Mouse (Mus musculus) right cerebral cortex, postnatal 14 days (tissue): ENCODE data around the gene Als2cr12.
"Not testable (repeated sequence)": the region's sequence is repeated elsewhere in the genome, so short reads cannot be mapped to it uniquely, and the experiment has no call there.

Source experiments
- DNase-seq: peaks from one replicate; pipeline ENCODE4 v3.0.0; 2022

Gene Als2cr12

DNA sequence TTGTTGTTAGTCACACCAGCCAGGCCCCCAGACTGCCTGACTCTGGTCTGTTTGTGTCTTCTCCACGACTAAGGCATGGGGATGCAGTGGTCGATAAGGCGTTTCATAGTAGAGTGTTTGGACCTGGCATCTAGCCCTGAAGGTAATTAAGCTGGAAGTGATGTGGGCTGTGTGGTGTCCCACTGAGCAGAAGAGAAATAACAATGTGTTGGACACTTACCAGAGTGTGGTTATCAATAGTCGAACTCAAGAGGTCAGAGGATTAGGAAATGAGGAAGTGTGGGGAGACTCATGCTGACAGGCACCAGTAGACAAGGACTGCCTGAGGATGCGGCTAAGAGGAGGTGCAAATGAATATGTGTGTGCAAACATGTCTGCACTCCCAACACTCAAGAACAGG is 17.4 kb downstream of the Als2cr12 start:
- not testable (repeated sequence) for DNase-seq

DNA sequence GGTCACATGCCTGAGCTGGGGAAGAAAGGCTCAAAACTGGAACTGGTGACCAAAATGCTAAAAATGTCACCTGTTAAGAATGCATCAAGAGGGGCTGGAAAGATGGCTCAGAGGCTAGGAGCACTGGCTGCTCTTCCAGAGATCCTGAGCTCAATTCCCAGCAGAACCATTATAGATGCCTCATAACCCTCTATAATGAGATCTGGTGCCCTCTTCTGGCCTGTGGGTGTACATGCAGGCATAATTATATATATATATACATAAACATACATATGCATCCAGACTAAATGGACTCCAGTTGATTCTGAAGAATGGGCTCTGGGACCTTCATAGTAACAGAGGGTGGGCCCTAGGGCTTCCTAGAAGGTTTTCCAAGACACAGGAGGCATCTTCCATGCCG is 18.2 kb downstream of the Als2cr12 start:
- DNase-seq: peak; percentile 11

DNA sequence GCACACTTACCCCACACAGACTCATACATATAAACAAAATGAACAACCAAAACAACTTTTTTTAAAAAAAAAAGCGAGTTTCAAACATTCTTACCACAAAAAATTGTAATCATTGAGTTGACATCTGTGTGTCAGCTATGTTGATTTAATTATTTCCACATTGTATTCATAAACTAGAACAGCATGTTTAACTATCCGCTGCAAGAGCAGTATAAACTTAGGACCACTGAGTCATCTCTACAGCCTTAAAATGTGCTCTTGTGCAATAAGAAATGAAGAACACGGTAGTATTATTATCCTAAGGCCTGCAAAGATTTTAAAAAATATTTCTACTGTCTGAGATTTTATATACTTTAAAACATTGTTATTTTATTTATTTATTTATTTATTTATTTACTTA is 20.8 kb downstream of the Als2cr12 start:
- no peak for DNase-seq

GRCm38 (mm10) chr1:58672116-58672515 is 23.7 kb downstream of the Als2cr12 start:
- no peak for DNase-seq

- DNase-seq: not testable (repeated sequence)
These were observed 26.2 kb downstream of the Als2cr12 start for GRCm38 (mm10) chr1:58669635-58670034.

GRCm38 (mm10) chr1:58668191-58668590 is 27.6 kb downstream of the Als2cr12 start:
- DNase-seq: no peak

GRCm38 (mm10) chr1:58663365-58663764 is 32.4 kb downstream of the Als2cr12 start:
- DNase-seq: not testable (repeated sequence)

DNA sequence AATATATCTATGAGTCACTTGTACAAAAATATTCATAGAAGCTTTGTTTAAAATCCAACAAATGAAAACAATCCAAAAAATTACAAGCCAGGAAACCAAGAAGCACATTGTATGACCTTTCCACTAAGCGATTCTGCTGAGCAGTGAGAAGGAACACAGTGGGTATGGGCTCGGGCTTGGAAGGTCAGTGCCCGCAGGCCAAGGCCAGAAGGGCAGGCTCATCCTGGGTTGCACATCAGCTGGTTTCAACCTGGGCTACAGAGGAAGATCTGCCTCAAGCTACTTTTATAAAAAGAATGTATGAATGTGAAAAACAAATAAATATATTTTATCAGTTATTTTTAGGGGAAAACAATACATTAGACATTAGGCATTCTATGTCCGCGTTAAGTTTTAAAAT is 33.1 kb downstream of the Als2cr12 start:
- DNase-seq: not testable (repeated sequence)

DNA sequence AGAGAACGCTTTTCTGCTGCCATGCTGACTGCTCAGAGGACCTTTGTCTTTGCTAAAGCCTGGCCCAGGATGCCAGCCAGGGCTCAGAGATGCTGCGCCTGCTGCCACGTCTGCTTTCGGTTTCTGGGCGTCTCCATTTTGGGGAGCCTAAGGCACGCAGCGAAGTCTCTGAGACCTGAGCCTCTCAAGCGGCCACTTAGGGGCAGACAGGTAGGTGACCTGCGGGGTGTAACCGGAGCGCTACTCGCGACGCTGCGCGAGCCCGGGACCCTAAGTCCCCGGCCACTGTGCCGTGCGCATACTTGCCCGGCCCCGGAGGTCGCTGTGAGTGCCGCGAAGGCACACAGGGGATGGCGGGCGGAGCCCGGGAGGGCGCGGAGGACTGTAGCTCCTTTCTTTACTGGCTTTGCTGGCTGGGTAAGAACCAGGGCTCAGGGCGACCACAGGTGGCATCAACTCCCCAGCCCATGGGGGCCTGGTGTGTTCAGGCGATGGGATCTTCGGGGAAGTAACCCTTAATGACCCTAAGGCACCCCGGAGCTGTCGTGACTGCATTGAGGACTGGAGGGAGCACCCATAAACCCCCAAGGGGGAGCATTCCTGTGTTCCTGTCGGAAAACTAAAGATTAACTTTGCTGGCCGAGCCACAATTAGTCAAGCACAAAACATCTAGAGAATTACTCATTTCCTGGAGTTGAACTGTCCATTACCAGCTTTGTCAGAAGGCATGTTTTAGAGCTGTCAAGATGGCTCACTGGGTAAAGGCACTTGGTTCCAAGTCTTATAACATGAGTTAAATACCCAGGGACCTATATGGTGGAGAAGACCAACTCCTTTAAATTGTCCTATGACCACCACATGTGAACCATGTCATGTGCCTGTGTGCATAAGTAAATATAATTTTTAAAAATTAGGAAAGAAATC is 43.0 kb downstream of the Als2cr12 start:
- DNase-seq: peak; percentile 40

DNA sequence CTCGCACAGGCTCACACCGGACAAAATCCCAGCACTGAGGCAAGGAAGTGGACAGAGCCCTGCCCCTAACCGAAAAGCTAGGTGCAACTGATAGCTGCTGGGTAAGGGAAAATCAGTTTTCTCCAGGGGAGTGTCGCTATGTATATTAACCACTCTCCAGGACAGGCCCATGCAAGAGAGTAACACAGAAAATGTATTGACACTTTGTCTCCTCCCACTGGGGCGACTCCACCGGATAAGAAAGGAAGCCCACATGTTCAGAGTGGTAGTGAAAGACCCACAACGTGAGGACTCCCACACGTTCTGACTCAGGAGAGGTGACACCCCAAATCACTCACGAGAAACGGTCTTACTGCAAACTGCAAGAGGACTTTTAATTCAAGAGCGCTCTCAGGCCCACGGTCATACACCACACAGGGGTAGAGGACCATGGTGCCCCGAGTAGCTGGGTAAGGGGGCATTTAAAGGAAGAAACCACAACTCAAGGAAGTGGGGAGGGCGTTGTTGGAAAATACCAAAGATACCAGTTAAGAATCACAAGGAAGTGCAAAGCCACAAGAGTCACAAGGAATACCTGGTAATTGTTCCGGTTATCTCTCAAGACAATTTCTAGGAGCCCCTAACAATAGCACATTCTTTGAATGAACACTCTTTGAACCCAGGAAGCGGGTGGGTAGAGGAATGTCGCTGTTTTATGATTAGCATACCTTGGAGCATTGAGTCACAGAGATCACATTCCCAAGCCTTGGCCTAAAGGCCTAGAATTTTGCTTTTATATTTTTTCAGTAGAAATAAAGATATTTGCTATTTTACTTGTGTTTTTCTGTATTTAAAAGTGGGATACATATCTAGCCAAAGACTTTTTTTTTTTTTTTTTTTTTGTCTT is 44.0 kb downstream of the Als2cr12 start:
- DNase-seq: not testable (repeated sequence)

GRCm38 (mm10) chr1:58628847-58629246 is 66.9 kb downstream of the Als2cr12 start:
- not testable (repeated sequence) for DNase-seq

DNA sequence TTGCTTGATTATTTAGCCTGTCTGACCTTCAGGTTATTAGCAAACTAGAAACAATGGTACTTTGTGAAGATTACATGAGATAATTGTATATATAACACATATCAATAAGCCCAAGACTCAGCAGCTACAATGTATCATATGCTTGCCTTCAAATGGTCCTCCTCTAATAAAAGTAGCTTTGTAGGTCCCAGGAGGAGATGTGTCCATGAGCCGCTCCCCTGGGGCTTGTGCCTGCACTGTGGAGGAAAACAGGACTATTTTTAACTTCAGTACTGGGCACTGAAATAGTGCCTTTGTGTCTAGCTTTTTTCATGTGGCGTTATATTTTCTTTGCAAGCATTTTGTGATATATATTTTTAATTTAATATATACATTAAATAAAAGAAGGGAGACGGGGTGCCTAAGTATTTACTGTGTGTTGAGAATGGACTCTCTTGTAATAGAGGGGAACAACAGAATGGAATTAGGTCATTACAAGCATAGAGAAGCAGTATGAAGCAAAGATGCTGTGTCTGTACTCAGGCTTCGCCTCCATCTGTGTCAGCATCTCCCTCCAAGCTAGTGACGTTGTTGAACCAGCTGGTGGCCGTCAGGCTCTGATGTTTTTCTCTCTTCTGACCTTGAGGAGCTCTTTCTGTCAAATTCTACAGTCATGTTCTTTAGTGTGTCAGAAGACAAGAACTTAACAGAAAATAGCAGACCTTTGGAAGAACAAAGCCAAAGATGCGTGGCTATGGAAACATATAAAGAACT is 73.6 kb downstream of the Als2cr12 start:
- no peak for DNase-seq

- DNase-seq: no peak
These were observed 74.5 kb downstream of the Als2cr12 start for GRCm38 (mm10) chr1:58621251-58621650.

- no peak for DNase-seq
These were observed 77.0 kb downstream of the Als2cr12 start for GRCm38 (mm10) chr1:58618766-58619165.

DNA sequence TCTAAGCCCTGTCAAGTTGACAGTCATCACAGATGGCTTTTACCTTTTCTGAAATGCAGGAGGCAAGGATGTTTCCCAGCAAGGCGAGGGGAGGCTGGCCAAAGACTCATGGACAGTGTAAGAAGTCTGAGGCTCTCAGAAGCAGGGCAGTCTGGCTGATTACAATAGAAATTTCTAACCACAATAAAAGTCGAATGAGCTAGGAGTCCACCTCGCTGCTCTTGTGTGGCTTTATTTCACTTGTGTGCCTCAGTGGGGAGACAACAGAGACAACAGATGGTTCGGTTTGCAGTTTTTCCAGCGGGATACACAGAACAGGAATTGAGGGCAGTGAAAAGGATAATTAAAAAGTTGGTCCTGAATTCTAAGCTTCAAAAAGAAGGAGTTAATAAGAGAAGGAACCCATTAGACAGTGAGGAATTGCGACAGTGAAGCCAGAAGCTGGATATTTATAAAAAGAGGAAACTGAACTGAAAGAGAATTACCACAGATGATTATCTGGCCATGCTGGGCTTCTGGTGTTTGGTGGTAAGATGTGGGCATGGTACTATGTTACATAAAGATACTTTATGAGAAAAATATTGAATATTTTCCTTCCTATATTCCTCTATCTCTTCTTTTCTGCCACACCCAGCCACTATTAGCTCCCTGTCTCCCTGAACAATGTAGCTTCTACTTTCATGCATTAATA is 77.7 kb downstream of the Als2cr12 start:
- no peak for DNase-seq

GRCm38 (mm10) chr1:58617076-58617475 is 78.7 kb downstream of the Als2cr12 start:
- no peak for DNase-seq

DNA sequence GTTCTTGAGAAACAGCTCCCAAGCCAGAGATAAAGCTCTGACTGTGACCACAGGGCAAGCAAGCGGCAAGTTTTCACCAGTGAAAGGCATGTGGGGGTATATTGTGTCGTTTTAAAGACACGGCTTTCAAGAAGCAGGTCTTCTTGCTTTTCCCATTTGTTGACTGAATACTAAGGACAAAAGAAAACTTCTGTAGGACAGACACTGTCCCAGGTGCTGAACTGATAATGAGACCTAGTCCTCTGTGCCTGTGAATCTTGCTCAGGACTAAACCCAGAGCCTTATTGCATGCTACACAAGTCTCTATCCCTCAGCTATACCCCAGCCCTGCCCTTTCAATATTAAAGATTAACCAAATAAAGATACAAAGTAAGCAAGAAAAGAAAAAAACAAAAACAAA is 79.6 kb downstream of the Als2cr12 start:
- no peak for DNase-seq

- DNase-seq: no peak
These were observed 80.6 kb downstream of the Als2cr12 start for GRCm38 (mm10) chr1:58615146-58615545.

DNA sequence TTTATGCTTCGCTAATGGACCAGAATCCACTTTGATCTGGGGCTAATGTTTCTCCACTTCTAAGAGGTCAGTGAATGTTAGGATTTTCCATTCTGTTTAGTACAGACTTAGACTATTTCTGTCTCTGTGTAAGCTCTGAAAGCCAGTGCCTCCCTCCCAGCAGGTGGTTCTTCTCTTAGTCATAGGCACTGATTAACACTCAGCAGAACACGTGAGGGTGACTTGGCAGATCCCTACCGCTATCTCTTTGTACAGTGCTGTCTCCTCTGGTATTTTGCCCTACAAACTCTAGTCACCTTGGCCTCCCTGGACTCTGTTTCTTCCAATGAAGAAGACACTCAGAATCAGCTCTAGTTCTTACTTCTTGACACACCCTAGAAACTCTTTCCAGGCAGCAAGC is 81.4 kb downstream of the Als2cr12 start:
- DNase-seq: peak; percentile 15

- DNase-seq: no peak
These were observed 82.0 kb downstream of the Als2cr12 start for GRCm38 (mm10) chr1:58613786-58614185.

DNA sequence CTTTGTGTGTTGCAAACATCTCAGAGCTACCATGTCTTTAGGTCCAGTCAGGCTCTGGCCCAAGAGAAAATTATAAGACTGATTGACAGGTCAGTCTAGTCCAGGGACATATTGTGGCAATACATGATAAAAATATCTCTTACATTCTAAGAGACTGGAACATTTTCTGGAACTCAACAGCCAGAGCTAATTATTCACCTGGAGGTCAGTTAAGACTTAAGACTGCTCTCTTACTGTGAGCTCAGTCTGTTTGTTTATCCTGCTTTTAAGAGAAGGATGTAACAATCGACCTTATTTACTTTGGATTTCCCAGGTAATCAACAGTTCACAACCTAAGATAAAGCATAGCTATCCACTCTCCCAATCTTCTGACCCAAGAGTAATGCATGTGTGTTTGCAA is 85.2 kb downstream of the Als2cr12 start:
- no peak for DNase-seq

DNA sequence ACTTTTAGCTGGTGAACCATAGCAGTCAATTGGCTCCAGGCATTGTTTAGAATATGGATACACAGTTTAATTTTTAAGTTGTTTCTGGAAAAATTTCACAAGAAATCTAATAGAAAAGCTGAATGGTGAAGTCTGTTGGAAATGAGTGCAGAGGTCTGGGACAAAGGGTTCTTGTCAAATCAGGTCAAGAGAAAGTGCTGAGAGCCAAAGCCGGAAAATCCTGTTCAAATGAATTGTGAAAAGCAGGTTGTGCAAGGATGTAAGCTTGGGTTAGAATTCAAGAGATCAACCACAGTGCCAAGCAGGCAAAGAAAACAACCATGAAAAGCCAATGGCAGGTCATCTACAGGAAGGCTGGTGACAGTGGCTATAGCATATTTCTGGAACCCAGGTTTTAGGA is 85.6 kb downstream of the Als2cr12 start:
- DNase-seq: no peak
